Mouse (Mus musculus): ENCODE measurements around the gene Pptc7. TPM values are rescaled to one million over a fixed set of nuclear protein-coding genes. Genes with fewer than 3 reads are reported as not detected.

Gene Pptc7
- polyA plus RNA-seq (2012; ENCODE audit: insufficient read depth, insufficient read length, missing spikeins), result 24.3 and 28.0 TPM in 2 replicates

DNA sequence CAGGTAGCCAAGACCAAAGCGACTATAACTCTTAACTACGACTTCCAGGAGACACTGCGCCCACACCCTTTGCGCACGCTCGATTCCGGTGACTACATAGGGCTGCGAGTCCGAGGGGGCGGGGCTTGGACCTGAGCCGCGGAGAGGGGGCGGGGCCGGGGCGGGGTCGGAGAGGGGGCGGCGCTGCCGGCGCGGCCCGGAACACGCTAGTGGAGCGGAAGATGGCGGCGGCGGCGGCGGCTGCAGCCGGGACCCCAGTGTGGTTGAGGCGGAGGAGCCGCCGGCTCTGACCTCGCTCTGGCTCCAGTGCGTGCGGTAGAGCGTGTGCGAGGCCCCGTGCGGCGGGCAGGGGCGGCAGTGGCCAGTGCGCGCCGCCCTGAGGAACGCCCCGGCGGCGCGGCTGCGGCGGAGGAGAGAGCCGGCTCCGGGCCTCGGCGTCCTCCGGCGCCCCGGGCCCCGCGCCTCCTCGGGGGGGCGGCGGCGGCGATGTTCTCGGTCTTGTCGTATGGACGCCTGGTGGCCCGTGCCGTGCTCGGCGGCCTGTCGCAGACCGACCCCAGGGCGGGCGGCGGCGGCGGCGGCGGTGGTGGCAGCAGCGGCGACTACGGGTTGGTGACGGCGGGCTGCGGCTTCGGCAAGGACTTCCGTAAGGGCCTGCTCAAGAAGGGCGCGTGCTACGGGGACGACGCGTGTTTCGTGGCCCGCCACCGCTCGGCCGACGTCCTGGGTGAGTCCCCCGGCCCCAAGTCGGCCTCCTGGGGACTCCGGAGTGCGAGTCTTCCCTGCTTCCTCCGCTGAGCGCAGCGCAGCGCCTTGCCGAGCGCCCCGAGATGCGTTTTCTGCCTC lies at the start of gene Pptc7:
TSS of gene Pptc7 (plus strand) at position 183 of the 846 bp plus-strand sequence.
- Histone ChIP-seq H3K4me1 (ENCODE audit: control insufficient read depth, insufficient read depth, insufficient read length, low read length) (peaks cover 26% of the 10 kb centered on the region), H3K27ac (replicated peaks; ENCODE audit: low read depth, low read length) (peak within 1 kb of the TSS; percentile 85), H3K4me3 (ENCODE audit: insufficient read depth, low read depth, low read length) (peak within 1 kb of the TSS; percentile 72)

DNA sequence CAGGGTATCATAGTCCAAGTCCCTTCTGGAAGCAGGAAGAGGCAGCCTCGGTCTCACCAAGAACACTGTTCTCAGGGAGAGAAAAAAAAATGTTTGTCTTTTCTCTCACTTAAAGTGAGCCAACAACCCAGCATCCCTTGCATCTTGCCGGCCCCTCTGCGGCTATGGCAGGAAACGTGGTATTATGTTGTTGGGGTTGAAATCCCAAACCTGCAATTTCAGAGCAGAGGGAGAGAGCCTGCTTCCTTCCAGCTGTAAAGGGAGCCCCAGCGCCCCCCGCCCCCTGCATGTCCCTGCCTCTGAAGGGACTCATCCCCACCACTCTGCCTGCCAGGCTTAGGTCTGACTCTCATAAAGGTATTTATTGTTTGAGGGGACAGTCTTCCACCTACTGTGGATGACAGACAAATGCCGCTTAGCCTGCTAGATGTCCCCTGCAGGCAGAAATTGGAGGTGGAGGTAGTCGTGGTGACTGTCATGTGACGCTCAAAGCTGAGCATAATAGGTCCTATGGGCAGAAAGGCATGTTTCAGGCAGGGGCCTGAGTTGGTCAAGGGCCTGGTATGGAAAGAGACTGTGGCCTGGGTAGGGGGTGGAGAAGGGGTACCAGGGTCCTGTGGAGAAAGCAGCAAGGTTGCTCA lies 48.8 kb upstream of the Pptc7 start:
- Histone ChIP-seq H3K4me1 (ENCODE audit: control insufficient read depth, insufficient read depth, insufficient read length, low read length) (no peaks in the 10 kb centered on the region), H3K27ac (replicated peaks; ENCODE audit: low read depth, low read length) (no peak overlapping the region)

DNA sequence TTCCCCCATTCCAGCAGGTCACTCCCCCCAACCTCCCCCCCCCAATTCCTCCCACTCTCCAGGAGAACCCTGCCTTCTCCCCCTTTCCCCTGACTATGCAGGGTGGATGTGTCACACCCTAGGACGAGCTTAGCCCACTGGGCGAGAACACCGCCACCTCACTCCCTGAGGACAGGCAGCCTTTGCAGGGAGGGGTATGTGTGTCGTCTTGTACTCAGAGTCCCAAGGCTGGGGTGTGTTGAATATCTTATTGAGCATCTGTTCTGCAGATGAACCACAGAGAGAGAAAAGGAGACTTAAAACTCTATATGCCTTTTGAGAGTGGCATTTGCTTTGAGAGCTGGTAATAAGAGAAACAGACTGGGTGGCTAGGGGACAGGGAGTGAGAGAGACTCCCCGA lies 47.0 kb upstream of the Pptc7 start:
- Histone ChIP-seq H3K4me3 (ENCODE audit: insufficient read depth, low read depth, low read length) (no peak overlapping the region), H3K4me1 (ENCODE audit: control insufficient read depth, insufficient read depth, insufficient read length, low read length) (no peaks in the 10 kb centered on the region), H3K27ac (replicated peaks; ENCODE audit: low read depth, low read length) (no peak overlapping the region)

More for the DNA sequence above, 48.8 kb upstream of the Pptc7 start:
- no peak overlapping the region for H3K4me3 ChIP-seq (ENCODE audit: insufficient read depth, low read depth, low read length)

GRCm38 (mm10) chr5:122239618-122240017 lies 44.5 kb upstream of the Pptc7 start:
- H3K4me3 ChIP-seq (ENCODE audit: insufficient read depth, low read depth, low read length), result no peak overlapping the region
- H3K27ac ChIP-seq (replicated peaks; ENCODE audit: low read depth, low read length), result no peak overlapping the region
- H3K4me1 ChIP-seq (ENCODE audit: control insufficient read depth, insufficient read depth, insufficient read length, low read length), result no peaks in the 10 kb centered on the region

- H3K4me3 ChIP-seq (ENCODE audit: insufficient read depth, low read depth, low read length), result no peak overlapping the region
- no peaks in the 10 kb centered on the region for H3K4me1 ChIP-seq (ENCODE audit: control insufficient read depth, insufficient read depth, insufficient read length, low read length)
- no peak overlapping the region for H3K27ac ChIP-seq (replicated peaks; ENCODE audit: low read depth, low read length)
Measured at GRCm38 (mm10) chr5:122240521-122240920, 43.6 kb upstream of the Pptc7 start.

DNA sequence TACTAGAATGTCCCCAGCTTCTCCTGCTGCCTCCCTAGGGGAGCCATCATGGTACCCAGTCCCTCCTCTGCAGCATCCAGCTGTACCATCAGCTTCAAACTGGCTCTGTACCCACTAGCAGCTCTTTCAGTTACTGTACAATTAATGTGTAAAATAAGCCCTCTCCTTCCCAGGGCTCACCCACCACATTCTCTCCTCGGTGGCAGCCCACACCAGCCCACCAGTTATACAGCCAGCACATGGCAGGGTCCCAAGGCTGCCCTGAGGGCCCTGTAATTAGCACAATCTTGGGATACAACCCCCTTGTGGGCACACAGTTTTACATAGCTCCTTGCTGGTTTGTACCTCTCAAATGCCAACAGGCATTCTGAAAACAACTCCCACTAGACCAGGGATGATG lies 43.2 kb upstream of the Pptc7 start:
- Histone ChIP-seq H3K4me1 (ENCODE audit: control insufficient read depth, insufficient read depth, insufficient read length, low read length) (no peaks in the 10 kb centered on the region), H3K4me3 (ENCODE audit: insufficient read depth, low read depth, low read length) (no peak overlapping the region), H3K27ac (replicated peaks; ENCODE audit: low read depth, low read length) (no peak overlapping the region)

DNA sequence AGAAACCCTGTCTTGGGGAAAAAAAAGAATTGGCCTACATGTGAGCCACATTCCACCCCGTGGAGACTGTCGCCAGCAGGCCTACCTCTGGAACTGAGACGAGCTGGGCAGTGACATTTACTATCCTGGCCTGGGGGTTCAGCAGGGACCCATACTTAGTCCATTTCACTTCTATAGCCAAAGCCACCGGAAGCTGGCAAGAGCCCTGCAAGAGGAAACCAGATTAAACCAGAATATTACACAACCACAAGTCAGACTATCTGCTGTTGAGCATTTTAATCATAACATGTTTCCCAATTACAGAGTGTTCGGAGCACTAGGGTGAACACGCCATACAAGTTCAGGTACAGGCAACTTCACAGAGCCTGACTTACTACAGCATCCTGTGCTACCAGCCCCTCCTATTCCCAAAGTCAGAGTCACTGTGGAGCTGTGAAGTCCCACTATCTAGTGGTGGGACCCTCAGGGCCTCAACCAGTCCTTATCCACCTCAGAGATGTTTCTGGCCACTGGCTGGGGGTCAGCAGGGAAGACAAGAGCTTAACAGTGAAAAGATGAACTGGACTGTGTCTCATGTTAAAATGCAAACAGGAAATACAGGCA lies 41.5 kb upstream of the Pptc7 start:
- no peaks in the 10 kb centered on the region for H3K4me1 ChIP-seq (ENCODE audit: control insufficient read depth, insufficient read depth, insufficient read length, low read length)
- H3K27ac ChIP-seq (replicated peaks; ENCODE audit: low read depth, low read length), result no peak overlapping the region; the same call in 1 of the 2 replicates
- no peak overlapping the region for H3K4me3 ChIP-seq (ENCODE audit: insufficient read depth, low read depth, low read length)

DNA sequence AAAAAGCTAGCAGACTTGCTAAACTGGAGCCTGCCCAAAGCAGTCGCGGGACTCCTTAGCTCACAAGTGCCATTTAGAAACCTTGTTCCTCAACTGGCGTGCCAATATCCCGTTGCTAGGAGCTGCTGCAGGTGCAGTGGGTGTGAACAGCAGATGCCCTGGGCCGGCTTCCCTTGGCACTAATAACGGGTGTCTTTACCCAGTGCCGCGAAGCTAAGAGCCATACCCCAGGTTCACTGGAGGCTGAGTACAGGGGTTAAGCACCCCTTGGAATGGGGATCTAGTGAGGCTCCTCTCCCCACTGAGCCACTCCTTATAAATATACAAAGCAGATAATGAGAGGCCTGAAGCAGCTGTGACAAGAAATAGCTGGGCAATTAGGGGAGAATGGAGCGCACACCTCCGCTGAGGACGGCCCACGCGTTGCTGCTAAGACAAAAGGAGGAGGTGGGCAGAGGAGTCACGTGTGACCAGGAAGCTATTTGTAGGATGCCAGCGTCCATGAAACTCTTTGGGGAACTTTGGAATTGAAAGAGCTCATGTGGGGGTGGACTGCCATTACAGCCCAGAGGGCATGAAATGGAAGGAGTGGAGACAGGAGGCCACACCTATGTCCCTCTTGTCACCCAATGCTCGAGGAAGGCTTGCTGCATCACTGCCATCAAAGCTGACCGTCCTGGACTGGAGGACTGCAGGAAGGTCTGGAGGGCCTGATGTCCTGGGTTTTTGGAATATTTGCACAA lies 40.2 kb upstream of the Pptc7 start:
- Histone ChIP-seq H3K4me3 (ENCODE audit: insufficient read depth, low read depth, low read length) (no peak overlapping the region), H3K4me1 (ENCODE audit: control insufficient read depth, insufficient read depth, insufficient read length, low read length) (no peaks in the 10 kb centered on the region), H3K27ac (replicated peaks; ENCODE audit: low read depth, low read length) (no peak overlapping the region)

DNA sequence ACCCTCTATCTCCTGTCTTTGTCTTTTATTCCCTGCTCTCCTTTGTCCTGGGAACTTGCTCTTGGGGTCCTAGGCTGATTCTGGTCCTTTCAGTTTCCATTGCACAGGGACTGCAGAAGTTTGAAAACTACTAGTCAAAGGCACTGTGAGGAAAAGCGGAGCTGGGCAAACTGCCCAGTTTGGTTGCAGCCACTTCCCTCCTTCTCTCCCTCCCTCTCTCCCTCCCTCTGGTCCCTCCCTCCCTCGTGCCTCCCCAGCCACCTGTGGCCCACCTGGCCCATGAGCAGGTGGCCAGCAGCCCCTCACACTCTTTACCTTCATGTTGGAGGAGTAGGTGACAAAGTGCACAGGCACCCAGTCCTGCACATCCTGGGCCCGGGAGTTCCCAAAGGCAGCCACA lies 39.0 kb upstream of the Pptc7 start:
- Histone ChIP-seq H3K27ac (replicated peaks; ENCODE audit: low read depth, low read length) (no peak overlapping the region), H3K4me3 (ENCODE audit: insufficient read depth, low read depth, low read length) (no peak overlapping the region), H3K4me1 (ENCODE audit: control insufficient read depth, insufficient read depth, insufficient read length, low read length) (no peaks in the 10 kb centered on the region)

DNA sequence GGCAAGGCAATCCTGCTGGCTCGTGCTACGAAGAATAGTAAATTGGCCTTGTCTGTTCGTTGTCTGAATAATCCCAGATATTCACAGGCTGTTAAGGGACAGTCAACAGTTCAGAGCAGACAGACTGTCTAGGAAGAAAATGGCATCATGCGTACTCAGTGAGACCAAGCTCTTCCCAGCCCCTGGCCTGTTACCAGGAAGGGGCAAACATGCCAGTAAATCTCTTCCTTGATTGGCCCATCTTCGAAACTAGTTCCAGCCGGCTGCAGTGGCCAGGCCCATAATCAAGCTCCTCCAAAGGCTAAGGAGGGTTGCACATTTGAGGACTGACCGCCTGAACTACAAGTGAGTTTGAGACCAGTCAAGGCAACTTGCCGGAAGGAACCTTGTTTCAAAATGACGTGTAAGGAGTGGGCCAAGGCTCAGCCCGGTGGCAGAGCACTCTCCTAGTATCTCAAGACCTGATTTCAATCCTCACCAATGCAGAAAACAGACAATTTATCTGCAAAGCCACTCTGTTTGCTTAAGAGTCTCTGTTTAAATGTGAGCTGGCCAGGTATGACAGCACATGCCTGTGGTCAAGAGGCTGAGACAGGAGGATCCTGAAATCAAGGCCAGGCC lies 37.5 kb upstream of the Pptc7 start:
- Histone ChIP-seq H3K4me3 (ENCODE audit: insufficient read depth, low read depth, low read length) (no peak overlapping the region), H3K4me1 (ENCODE audit: control insufficient read depth, insufficient read depth, insufficient read length, low read length) (no peaks in the 10 kb centered on the region), H3K27ac (replicated peaks; ENCODE audit: low read depth, low read length) (no peak overlapping the region)

DNA sequence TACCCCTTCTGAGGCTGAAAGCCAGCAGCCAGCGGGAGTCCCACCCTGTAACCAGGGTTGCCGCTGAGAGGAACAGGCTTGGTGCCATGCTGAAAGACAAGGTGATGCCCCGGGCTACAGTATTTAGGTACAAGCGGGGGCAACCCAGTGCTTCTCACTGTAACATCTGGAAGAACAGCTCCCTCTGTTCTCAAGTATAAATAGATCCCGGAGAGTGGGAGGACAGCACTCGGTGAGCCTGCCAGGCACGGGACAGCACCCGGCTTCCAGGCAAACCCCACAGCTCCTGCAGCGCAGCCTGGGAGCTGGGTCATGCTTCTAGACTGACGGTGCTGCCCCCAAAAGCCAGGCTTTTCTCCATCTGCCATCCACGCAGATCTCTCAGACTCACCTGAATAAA lies 36.6 kb upstream of the Pptc7 start:
- no peak overlapping the region for H3K27ac ChIP-seq (replicated peaks; ENCODE audit: low read depth, low read length)
- no peak overlapping the region for H3K4me3 ChIP-seq (ENCODE audit: insufficient read depth, low read depth, low read length)
- no peaks in the 10 kb centered on the region for H3K4me1 ChIP-seq (ENCODE audit: control insufficient read depth, insufficient read depth, insufficient read length, low read length)

DNA sequence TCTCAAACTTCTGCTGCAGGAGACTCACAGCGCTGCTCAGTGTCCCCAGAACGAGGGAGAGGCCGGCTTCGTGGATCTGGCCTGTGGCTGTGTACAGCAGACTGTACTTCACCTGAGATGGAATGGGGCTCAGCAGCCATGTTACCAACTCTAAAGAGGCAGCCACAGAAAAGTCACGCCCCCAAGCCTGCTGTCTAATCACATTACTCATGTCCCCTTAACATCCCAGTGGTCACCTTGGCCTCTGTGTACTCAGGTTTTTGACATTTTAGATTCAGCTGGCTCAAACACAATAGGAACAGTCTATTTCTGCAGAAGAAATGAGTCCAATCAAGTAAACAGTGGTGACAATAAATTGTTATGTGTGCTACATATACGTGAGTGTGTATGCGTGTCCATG lies 36.2 kb upstream of the Pptc7 start:
- Histone ChIP-seq H3K4me1 (ENCODE audit: control insufficient read depth, insufficient read depth, insufficient read length, low read length) (no peaks in the 10 kb centered on the region), H3K27ac (replicated peaks; ENCODE audit: low read depth, low read length) (no peak overlapping the region), H3K4me3 (ENCODE audit: insufficient read depth, low read depth, low read length) (no peak overlapping the region)

- no peak overlapping the region for H3K27ac ChIP-seq (replicated peaks; ENCODE audit: low read depth, low read length)
- no peaks in the 10 kb centered on the region for H3K4me1 ChIP-seq (ENCODE audit: control insufficient read depth, insufficient read depth, insufficient read length, low read length)
- H3K4me3 ChIP-seq (ENCODE audit: insufficient read depth, low read depth, low read length), result no peak overlapping the region
Measured at GRCm38 (mm10) chr5:122249281-122249680, 34.9 kb upstream of the Pptc7 start.

DNA sequence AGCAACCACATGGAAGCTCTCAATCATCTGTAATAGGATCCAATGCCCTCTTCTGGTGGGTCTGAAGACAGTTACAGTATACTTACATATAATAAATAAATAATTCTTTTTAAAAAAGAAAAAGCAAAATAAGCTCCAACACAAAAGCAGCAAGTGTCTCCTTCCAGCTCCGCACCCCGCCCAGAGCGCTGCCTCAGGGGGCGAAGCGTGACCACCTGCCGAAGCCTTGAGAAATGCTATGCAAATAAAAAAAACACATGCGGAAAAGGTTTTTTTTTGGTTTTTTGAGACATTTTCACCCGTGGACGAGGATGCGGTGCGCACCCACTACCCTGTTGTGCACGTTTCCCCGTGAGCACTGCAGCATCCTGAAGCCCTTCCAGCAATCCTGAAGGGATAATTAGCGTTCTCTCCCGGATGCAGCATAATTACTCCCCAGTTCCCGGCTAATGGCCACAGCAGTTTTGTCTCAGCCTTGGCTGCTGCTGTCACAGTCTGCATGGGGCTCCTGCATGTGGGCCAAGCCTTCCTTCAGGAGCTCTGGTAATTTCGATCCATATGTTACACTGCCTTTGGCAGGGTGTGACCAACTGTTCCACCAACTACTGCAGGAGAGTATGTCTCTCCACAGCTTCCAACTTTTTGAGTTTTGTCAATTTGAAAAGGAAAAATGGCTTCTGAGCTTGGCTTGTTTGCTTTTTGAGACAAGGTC lies 32.1 kb upstream of the Pptc7 start:
- H3K27ac ChIP-seq (replicated peaks; ENCODE audit: low read depth, low read length), result no peak overlapping the region
- no peaks in the 10 kb centered on the region for H3K4me1 ChIP-seq (ENCODE audit: control insufficient read depth, insufficient read depth, insufficient read length, low read length)
- no peak overlapping the region for H3K4me3 ChIP-seq (ENCODE audit: insufficient read depth, low read depth, low read length)

All from brown adipose tissue, adult 24 weeks (tissue).